Mouse (Mus musculus) G1E (cell line): ENCODE results near the gene Grin2c. TPM values are rescaled to one million over a fixed set of nuclear protein-coding genes. Genes with fewer than 3 reads are reported as not detected.
A peak's percentile ranks its signal among the peaks of the same experiment; 100 is the strongest.

ENCODE experiments used
- ATAC-seq: 2 replicates; pipeline ENCODE4 v1.8.0; 2016; ENCODE audit warnings: mild to moderate bottlenecking; ENCODE audit not compliant: insufficient number of reproducible peaks, poor library complexity, low FRiP score, severe bottlenecking; ENCODE audit errors: extremely low read depth
- DNase-seq: peaks from one replicate; pipeline ENCODE4 v3.0.0; 2012; ENCODE audit warnings: low spot score
- H3K27me3 ChIP-seq: 2 replicates; pipeline ENCODE4 v1.6.1; 2012; ENCODE audit warnings: mild to moderate bottlenecking, low read length, inconsistent platforms; ENCODE audit not compliant: insufficient read depth
- H3K36me3 ChIP-seq: replicated peaks from 2 replicates; pipeline ENCODE3; 2012; ENCODE audit warnings: mild to moderate bottlenecking, inconsistent platforms
- H3K4me1 ChIP-seq: 2 replicates; pipeline ENCODE4 v1.6.1; 2012; ENCODE audit warnings: low read depth, low read length, inconsistent platforms, mixed read lengths; ENCODE audit not compliant: insufficient read depth
- H3K4me3 ChIP-seq: 2 replicates; pipeline ENCODE4 v1.5.1; 2012; ENCODE audit warnings: low read depth, mild to moderate bottlenecking, inconsistent platforms, low read length, moderate library complexity, mixed read lengths
- H3K9me3 ChIP-seq: replicated peaks from 2 replicates; pipeline ENCODE4 v1.6.1; 2012; ENCODE audit warnings: inconsistent platforms
- CTCF ChIP-seq: IDR thresholded peaks from 2 replicates; pipeline ENCODE4 v1.5.1; 2012; ENCODE audit warnings: low read depth, low read length, inconsistent platforms, mixed read lengths
- GATA1 ChIP-seq: IDR thresholded peaks from 2 replicates; pipeline ENCODE4 v1.6.1; 2012; ENCODE audit warnings: borderline replicate concordance, low read length, inconsistent platforms, mixed read lengths
- GATA2 ChIP-seq: IDR thresholded peaks from 2 replicates; pipeline ENCODE4 v1.6.1; 2012; ENCODE audit warnings: low read depth, low read length, inconsistent platforms, borderline replicate concordance
- POLR2AphosphoS5 ChIP-seq: IDR thresholded peaks from 2 replicates; pipeline ENCODE4 v1.6.1; 2012; ENCODE audit warnings: low read depth, low read length, inconsistent platforms; ENCODE audit not compliant: insufficient replicate concordance
- TAL1 ChIP-seq: conservative IDR thresholded peaks from 2 replicates; pipeline ENCODE4 v1.6.1; 2012; ENCODE audit warnings: low read depth, low read length, inconsistent platforms, mixed read lengths
- polyA plus RNA-seq: library from polyadenylated mRNA; stranded (reverse); fragments of >175 nt; gene quantifications from 2 replicates; pipeline ENCODE4 v1.2.3, GENCODE M21; 2012
- total RNA-seq, 2 experiments: library from RNA; stranded (forward) in 1 of 2; stranded (reverse) in 1 of 2; fragments of 200-1000 nt in 1 of 2; fragments of >200 nt in 1 of 2; fragmentation: Nextera tagmentation in 1 of 2; gene quantifications; 2 replicates each; pipeline ENCODE4 v1.2.3; 2014 to 2017

Gene Grin2c
- total and polyA plus RNA-seq, 3 experiments: 0.53 TPM; not detected in 2

GRCm38 (mm10) chr11:115300745-115301144 lies 33.7 kb upstream of the Grin2c start:
- Histone ChIP-seq H3K4me3 (no peak overlapping the region), H3K36me3 (no peaks in the 10 kb centered on the region), H3K27me3 (peaks cover 33% of the 10 kb centered on the region), H3K4me1 (peaks cover 4% of the 10 kb centered on the region; the same call in 1 of the 2 replicates), H3K9me3 (0 out of 2 replicates have a peak, but pooled peaks cover 2% of the 10 kb centered on the region)
- no peak for ATAC-seq
- TF ChIP-seq CTCF (no peak), GATA1 (no peak), POLR2AphosphoS5 (no peak), GATA2 (no peak), TAL1 (no peak)
- no peak for DNase-seq

DNA sequence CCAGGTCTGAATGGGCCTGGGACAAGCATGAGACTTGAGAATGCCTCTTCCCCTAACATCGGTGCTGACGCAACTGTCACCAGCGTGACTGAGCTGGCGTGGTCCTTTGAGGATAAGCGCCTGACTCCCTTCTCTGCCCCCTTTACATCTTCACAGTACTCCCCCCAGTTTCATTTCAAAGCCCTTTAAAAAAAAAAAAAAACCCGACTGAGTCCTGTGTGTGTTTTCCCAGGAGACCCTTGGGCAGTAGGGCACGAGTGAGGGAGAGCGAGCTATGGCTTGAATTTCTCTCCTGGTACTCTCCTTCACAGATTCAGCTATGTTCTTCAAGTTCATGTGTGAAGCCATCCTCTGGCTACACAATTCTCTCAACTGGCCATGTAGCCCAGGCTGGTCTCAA lies 31.1 kb upstream of the Grin2c start:
- TF ChIP-seq POLR2AphosphoS5 (no peak), GATA1 (no peak), TAL1 (no peak), CTCF (no peak), GATA2 (no peak)
- peaks cover 32% of the 10 kb centered on the region for H3K27me3 ChIP-seq
- no peaks in the 10 kb centered on the region for H3K36me3 ChIP-seq
- H3K9me3 ChIP-seq: 0 out of 2 replicates have a peak, but pooled peaks cover 2% of the 10 kb centered on the region
- ATAC-seq (no peak), DNase-seq (no peak)
- H3K4me1 ChIP-seq: peaks cover 4% of the 10 kb centered on the region; the same call in 1 of the 2 replicates
- H3K4me3 ChIP-seq: no peak overlapping the region

DNA sequence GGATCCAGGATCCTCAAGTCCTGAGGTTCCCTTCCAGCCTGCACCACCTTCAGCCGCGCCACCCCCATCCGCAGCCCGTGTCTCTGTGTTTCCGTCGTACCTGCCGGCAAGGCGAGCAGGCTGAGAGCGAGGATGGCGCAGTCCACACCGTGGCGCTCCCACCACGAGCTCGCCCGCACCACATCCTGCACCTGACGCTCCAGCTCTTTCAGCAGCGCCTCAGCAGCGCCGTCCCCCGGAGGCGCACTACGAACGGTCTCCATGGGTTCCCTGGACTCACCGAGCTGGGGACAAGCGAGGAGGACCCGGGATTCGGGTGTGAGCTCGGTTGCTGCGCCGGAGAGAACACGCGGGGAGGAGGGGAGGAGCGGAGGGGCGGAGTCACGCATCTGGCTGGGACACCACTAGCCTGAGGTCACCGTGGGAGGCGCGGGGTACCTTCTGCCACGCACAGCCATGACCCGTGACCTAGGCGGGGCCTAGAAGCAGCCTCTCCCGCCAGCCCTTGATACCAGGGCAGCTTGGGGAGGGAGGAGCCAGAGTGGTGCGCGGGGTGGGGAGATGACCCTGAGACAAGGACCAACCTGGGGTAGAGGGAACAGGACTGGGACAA lies 30.3 kb upstream of the Grin2c start, which contains the start of gene Fads6:
Fads6 (minus strand) TSS at position 450 of the 613 bp plus-strand sequence.
- Histone ChIP-seq H3K27me3 (peaks cover 34% of the 10 kb centered on the region), H3K4me1 (peaks cover 4% of the 10 kb centered on the region; the same call in 1 of the 2 replicates), H3K9me3 (0 out of 2 replicates have a peak, but pooled peaks cover 2% of the 10 kb centered on the region), H3K4me3 (peak within 1 kb of the TSS; percentile 11), H3K36me3 (no peaks in the 10 kb centered on the region)
- TF ChIP-seq GATA1 (no peak), GATA2 (no peak), CTCF (no peak), TAL1 (no peak), POLR2AphosphoS5 (no peak)
- ATAC-seq (no peak), DNase-seq (no peak)

- no peak for ATAC-seq
- TF ChIP-seq POLR2AphosphoS5 (no peak), GATA1 (no peak), TAL1 (no peak)
Measured at GRCm38 (mm10) chr11:115296471-115297210, 29.6 kb upstream of the Grin2c start.

DNA sequence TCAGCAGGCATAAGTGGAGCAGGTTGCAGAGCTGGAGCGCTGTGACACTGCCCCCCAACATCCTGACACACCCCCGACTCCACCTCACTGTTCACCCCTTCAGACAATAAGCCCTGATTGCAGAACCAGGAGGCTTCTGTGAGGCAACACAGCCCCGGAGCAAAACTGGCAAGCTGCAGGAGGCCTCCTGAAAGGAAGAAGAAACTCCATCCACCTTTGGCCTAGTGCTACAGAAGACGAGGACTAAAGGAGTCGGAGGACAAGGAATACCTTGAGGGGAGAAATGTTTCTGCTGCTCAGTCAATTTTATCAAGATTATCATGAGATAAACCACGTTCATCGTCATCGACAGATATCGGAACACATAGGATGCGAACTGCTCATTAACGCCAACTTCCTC lies 28.9 kb upstream of the Grin2c start:
- peaks cover 40% of the 10 kb centered on the region for H3K27me3 ChIP-seq

More at GRCm38 (mm10) chr11:115296471-115297210, 29.6 kb upstream of the Grin2c start:
- DNase-seq: no peak
- Histone ChIP-seq H3K9me3 (0 out of 2 replicates have a peak, but pooled peaks cover 2% of the 10 kb centered on the region), H3K36me3 (no peaks in the 10 kb centered on the region), H3K4me1 (peaks cover 4% of the 10 kb centered on the region; the same call in 1 of the 2 replicates), H3K4me3 (no peak overlapping the region), H3K27me3 (peaks cover 37% of the 10 kb centered on the region)

More for the DNA sequence above, 28.9 kb upstream of the Grin2c start:
- DNase-seq (no peak), ATAC-seq (no peak)
- Histone ChIP-seq H3K9me3 (0 out of 2 replicates have a peak, but pooled peaks cover 2% of the 10 kb centered on the region), H3K36me3 (no peaks in the 10 kb centered on the region), H3K4me1 (peaks cover 4% of the 10 kb centered on the region; the same call in 1 of the 2 replicates), H3K4me3 (no peak overlapping the region)
- TF ChIP-seq GATA1 (no peak), CTCF (no peak), POLR2AphosphoS5 (no peak), GATA2 (no peak), TAL1 (no peak)
